Mouse (Mus musculus) limb, embryonic 14.5 days (tissue): Measurements from ENCODE around the gene Ppp6r3. TPM values are rescaled to one million over a fixed set of nuclear protein-coding genes. Genes with fewer than 3 reads are reported as not detected.

ENCODE experiments used
- ATAC-seq: fragments of 200-750 bp; cut with Nextera tagmentation; 2 replicates; pipeline ENCODE4 v1.8.0; 2017; ENCODE audit warnings: low read depth, moderate number of reproducible peaks, moderate TSS enrichment; ENCODE audit not compliant: low FRiP score
- DNase-seq: peaks from one replicate; pipeline ENCODE4 v3.0.0-alpha.2; 2015; ENCODE audit warnings: low spot score
- H3K27ac ChIP-seq: fragments of 300-500 bp; sonication (generic); replicated peaks from 2 replicates; pipeline ENCODE4 v1.5.1; 2014; ENCODE audit warnings: low read depth, mild to moderate bottlenecking, low read length, moderate library complexity, mixed read lengths
- H3K27me3 ChIP-seq: fragments of 300-500 bp; sonication (generic); 2 replicates; pipeline ENCODE4 v1.6.1; 2014; ENCODE audit warnings: low read length, mixed read lengths; ENCODE audit not compliant: control insufficient read depth, insufficient read depth
- H3K36me3 ChIP-seq: fragments of 300-500 bp; sonication (generic); 2 replicates; pipeline ENCODE4 v1.6.1; 2014; ENCODE audit warnings: mild to moderate bottlenecking, low read length, moderate library complexity, mixed read lengths; ENCODE audit not compliant: control insufficient read depth, insufficient read depth
- H3K4me1 ChIP-seq: fragments of 300-500 bp; sonication (generic); 2 replicates; pipeline ENCODE4 v1.6.1; 2014; ENCODE audit warnings: antibody characterized with exemption, low read length, mixed read lengths; ENCODE audit not compliant: control insufficient read depth, insufficient read depth
- H3K4me2 ChIP-seq: fragments of 300-500 bp; sonication (generic); replicated peaks from 2 replicates; pipeline ENCODE4 v1.6.1; 2014; ENCODE audit warnings: low read depth, mild to moderate bottlenecking, low read length, moderate library complexity; ENCODE audit not compliant: severe bottlenecking
- H3K4me3 ChIP-seq: fragments of 300-500 bp; sonication (generic); replicated peaks from 2 replicates; pipeline ENCODE4 v1.5.1; 2014; ENCODE audit warnings: low read length
- H3K9ac ChIP-seq: fragments of 300-500 bp; sonication (generic); 2 replicates; pipeline ENCODE4 v1.6.1; 2014; ENCODE audit warnings: mild to moderate bottlenecking, low read depth, low read length, moderate library complexity; ENCODE audit not compliant: severe bottlenecking
- H3K9me3 ChIP-seq: fragments of 300-500 bp; sonication (generic); 2 replicates; pipeline ENCODE4 v1.6.1; 2016; ENCODE audit warnings: low read length; ENCODE audit not compliant: control insufficient read depth
- POLR2A ChIP-seq: fragments of 200-500 bp; IDR thresholded peaks from 2 replicates; pipeline ENCODE4 v1.8.0; 2012; ENCODE audit warnings: inconsistent platforms, mild to moderate bottlenecking, moderate library complexity, borderline replicate concordance; ENCODE audit not compliant: insufficient read depth, insufficient read length; ENCODE audit errors: extremely low read depth
- WGBS: fragments of 180-500 bp; shearing (Covaris S2); extraction: QIAGEN DNeasy Blood & Tissue Kit; methylation state at CpG from one replicate; pipeline ENCODE4 v1.1.7; 2014; 5-methylcytosine and 5-hydroxymethylcytosine counted together
- polyA plus RNA-seq, 2 experiments: library from polyadenylated mRNA; depleted of rRNA in 1 of 2; stranded (reverse) in 1 of 2; unstranded in 1 of 2; fragments of >200 nt; fragmentation: Nextera tagmentation in 1 of 2; extraction: Ambion mirVana in 1 of 2; gene quantifications; 2 replicates each; pipeline versions ENCODE4 v1.2.1 to v1.2.3; 2012 to 2014

Gene Ppp6r3
- polyA plus RNA-seq, 2 experiments: 61.3 to 78.7 TPM

DNA sequence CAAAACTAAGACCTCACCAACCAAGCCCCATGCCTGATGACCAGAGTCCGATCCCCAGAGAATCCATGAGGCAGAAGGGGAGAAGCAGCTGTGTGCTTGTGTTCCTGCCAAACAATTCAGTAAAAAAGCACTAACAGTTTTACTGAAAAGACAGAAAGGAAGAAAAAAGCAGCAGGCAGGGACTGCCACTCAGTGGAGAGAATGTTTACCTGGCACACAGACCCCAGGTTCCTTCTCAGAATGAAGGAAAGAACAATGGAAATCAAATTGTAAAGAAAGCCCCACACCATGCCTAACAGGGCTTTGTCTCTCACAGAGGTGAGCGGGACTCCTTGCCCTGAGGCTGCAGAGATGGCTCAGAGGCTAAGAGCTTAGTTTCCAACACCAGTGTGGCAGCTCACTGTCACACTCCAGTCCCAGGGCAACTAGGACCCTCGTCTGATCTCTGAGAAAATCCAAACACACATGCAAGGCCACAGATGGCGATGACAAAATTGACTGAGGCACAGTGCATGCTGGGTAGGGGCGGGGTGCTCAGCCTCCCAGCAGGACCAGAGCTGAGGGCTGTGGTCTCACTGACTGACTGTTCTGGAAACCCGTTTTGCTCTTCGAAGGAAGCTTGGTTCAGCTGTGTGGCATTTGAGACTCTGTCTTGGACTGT is 146.3 kb downstream of the Ppp6r3 start:
- H3K4me2 ChIP-seq: no peak overlapping the region
- DNase-seq (no peak), ATAC-seq (no peak)
- H3K4me1 ChIP-seq: no peaks in the 10 kb centered on the region
- no peak for TF ChIP-seq POLR2A
- no peak overlapping the region for H3K4me3 ChIP-seq
- H3K27ac ChIP-seq: no peak overlapping the region
- no peaks in the 10 kb centered on the region for H3K36me3 ChIP-seq
- H3K9me3 ChIP-seq: no peaks in the 10 kb centered on the region
- 61% methylated on average over 7 of the region's 7 CpGs for WGBS
- H3K9ac ChIP-seq: no peak overlapping the region
- no peaks in the 10 kb centered on the region for H3K27me3 ChIP-seq

DNA sequence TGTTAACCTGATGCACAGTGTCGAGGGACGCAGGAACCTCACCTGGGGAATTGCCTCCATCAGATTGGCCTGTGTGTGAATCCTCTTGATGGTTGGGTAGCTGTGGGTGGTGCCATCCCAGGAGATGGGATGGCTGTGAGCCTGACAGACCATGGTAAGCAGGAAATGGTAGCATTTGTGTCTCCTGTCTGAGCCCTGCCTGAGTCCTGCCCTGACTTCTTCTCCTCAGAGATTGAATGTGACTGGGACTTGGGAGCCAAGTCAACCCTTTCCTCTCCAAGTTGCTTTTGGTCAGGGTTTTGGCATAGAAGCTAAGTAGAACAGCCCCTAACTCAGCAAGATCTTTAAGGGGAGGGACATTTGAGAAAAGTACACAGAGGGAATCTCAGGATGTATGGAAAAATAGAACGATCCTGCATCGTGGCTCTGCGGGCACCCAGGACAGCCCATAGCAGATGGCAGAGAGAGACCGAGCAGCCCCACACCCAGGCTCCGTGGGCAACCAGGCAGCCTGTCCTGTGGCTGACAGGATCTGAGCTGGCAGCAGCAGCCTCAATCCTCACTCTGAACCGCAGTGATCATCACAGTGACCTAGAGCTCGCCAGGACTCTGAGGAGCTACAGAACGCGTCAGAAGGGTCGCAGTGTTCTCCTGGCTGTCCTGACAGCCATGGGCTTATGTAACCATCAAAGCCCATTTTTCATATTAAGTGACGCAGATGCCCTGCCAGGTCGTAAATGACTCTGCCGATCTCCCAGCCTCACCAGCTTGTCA is 147.3 kb downstream of the Ppp6r3 start:
- no peak overlapping the region for H3K9ac ChIP-seq

DNA sequence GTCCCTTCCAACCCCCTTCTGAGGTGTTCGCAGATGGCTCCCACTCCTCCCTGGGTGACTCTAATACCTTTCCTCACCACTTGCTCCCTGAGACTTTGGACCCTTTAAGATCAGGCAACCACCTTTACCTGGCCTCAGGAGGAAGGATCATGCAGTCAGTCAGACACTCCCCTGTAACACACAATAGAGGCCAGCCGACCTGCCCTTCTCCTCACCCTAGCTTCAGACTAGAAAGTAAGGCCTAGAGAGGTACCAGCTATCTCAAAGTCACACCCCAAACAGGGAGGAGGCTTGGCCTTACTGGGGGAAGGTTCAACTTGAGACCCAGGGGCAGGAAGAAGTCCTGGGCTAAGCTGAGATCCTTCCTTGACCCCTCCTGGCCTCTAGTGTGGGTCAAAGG is 151.3 kb downstream of the Ppp6r3 start:
- Histone ChIP-seq H3K4me1 (no peaks in the 10 kb centered on the region), H3K9ac (no peak overlapping the region), H3K4me3 (no peak overlapping the region), H3K36me3 (no peaks in the 10 kb centered on the region), H3K9me3 (no peaks in the 10 kb centered on the region), H3K4me2 (no peak overlapping the region), H3K27ac (no peak overlapping the region), H3K27me3 (no peaks in the 10 kb centered on the region)
- DNase-seq (no peak), ATAC-seq (no peak)
- 48% methylated on average over 2 of the region's 2 CpGs for whole genome bisulfite sequencing
- TF ChIP-seq POLR2A: no peak

More for the DNA sequence above, 147.3 kb downstream of the Ppp6r3 start:
- H3K27ac ChIP-seq: no peak overlapping the region
- no peak for ATAC-seq
- no peak overlapping the region for H3K4me2 ChIP-seq
- WGBS: 74% methylated on average over 15 of the region's 15 CpGs
- no peak for TF ChIP-seq POLR2A
- no peaks in the 10 kb centered on the region for H3K9me3 ChIP-seq
- H3K4me1 ChIP-seq: no peaks in the 10 kb centered on the region
- no peak overlapping the region for H3K4me3 ChIP-seq
- DNase-seq: no peak
- no peaks in the 10 kb centered on the region for H3K36me3 ChIP-seq
- no peaks in the 10 kb centered on the region for H3K27me3 ChIP-seq

DNA sequence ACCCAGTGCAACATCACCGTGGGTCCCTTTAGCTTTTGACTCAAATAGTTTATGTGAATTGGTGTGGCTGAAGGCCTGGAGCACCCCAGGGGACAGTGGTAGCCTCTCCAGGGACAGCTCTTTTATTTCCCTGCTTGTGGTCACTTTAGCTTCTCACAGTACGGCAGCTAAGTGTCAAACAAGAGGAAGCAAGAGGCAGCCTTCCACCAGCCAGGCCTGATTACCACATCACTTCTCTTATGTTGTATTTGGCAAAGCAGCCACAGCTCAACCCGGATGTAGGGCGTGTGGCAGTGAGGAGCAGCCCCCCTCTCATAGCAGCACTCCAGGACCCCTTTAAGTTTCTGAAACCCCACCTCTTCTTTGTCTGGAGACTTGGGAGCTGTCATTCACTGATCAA is 152.6 kb downstream of the Ppp6r3 start:
- DNase-seq (no peak), ATAC-seq (no peak)
- Histone ChIP-seq H3K36me3 (no peaks in the 10 kb centered on the region), H3K9me3 (no peaks in the 10 kb centered on the region), H3K4me2 (no peak overlapping the region), H3K9ac (no peak overlapping the region), H3K4me1 (no peaks in the 10 kb centered on the region), H3K27me3 (no peaks in the 10 kb centered on the region), H3K27ac (no peak overlapping the region), H3K4me3 (no peak overlapping the region)
- no peak for TF ChIP-seq POLR2A
- 38% methylated on average over 4 of the region's 4 CpGs for WGBS

DNA sequence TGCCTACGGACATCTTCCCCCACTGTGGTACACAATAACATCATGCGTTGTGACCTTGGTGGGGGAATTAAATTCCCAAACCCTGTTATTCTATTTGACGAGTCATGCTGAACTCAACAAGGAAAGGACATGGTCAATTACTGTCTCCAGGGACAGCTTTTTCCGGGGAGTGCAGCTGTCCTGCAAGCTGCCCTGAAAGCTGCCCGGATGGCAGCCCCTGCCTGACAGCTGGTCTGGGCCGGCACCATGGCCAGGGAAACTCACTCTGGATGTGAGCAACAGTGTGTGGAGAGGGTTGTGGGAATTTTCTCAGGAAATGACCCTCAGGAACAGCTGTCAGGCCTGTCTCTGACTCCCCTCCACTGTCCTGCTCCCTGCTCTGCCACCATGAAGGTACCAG is 153.1 kb downstream of the Ppp6r3 start:
- Histone ChIP-seq H3K4me1 (no peaks in the 10 kb centered on the region), H3K36me3 (no peaks in the 10 kb centered on the region), H3K9ac (no peak overlapping the region), H3K9me3 (no peaks in the 10 kb centered on the region), H3K4me2 (no peak overlapping the region), H3K27me3 (no peaks in the 10 kb centered on the region), H3K4me3 (no peak overlapping the region), H3K27ac (no peak overlapping the region)
- no peak for TF ChIP-seq POLR2A
- DNase-seq (peak; percentile 11), ATAC-seq (peak; percentile 26; the same call in 1 of the 2 replicates)
- 65% methylated on average over 6 of the region's 6 CpGs for WGBS
